Mouse (Mus musculus): ENCODE results near the gene Gm11172.

- TF ChIP-seq USF1 (IDR thresholded peaks at IDR 0.05; ENCODE audit: low read depth) (no peak), CTCF (IDR thresholded peaks at IDR 0.05; ENCODE audit: control insufficient read depth, insufficient read depth, insufficient read length) (no peak)
Measured at GRCm38 (mm10) chr16:10827269-10827668, 14.6 kb downstream of the Gm11172 start.
